Mouse (Mus musculus) natural killer cell, adult 2 months (primary cell): Measurements from ENCODE around the gene Adgrg3.
"Not testable (repeated sequence)": the region's sequence is repeated elsewhere in the genome, so short reads cannot be mapped to it uniquely, and the experiment has no call there.

Source experiments
- DNase-seq, 2 experiments: peaks; one replicate each; pipeline ENCODE4 v3.0.0; 2022; ENCODE audit warnings: low spot score in 2 of 2

The Adgrg3 gene

DNA sequence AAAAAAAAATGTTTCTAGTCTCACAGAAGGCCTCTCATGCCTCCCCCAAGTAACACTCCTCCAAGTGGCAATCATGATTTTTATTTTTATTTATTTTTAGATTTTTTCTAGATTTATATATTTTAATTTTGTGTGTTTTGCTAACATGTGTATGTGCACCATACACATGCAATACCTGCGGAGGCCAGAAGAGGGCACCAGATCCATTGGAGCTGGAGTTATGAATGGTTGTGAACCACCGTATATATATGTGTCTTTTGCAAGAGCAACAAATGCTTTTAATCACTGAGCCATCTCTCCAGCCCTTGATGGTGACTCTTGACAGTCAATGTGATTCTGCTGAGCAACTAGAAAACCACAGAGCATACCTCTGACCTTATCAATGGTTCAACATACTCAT, 7.9 kb downstream of the Adgrg3 start:
- DNase-seq: peak in 1 of 2 experiments; percentile 35

GRCm38 (mm10) chr8:95028391-95028790, 10.9 kb downstream of the Adgrg3 start:
- DNase-seq: not testable (repeated sequence)

GRCm38 (mm10) chr8:95037106-95037925, 19.8 kb downstream of the Adgrg3 start:
- DNase-seq: no peak

GRCm38 (mm10) chr8:95041883-95042784, 24.6 kb downstream of the Adgrg3 start:
- no peak for DNase-seq

DNA sequence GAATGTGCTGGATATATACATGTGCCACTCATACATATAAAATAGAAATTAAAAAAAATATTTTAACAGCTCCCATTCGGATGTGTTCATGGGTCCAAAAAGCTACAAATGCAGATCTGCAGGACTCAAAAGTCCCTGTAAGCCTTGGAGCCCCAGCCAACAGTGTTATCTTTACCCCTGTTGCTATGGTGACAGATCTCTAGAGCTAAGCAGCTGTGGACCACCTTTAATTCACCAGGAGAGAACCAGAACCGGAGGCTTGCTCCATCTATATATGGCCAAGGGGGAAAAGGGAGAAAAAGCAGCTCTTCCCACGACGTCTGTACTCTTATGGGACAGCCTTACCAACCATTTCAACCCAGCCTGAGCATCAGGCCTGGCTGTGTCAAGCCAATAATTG, 27.3 kb downstream of the Adgrg3 start:
- DNase-seq: no peak

GRCm38 (mm10) chr8:95046982-95047381, 29.5 kb downstream of the Adgrg3 start:
- no peak for DNase-seq

GRCm38 (mm10) chr8:95047884-95048680, 30.6 kb downstream of the Adgrg3 start:
- no peak for DNase-seq

GRCm38 (mm10) chr8:95049636-95050035, 32.1 kb downstream of the Adgrg3 start:
- no peak for DNase-seq

GRCm38 (mm10) chr8:95054438-95054837, 36.9 kb downstream of the Adgrg3 start:
- DNase-seq: no peak

DNA sequence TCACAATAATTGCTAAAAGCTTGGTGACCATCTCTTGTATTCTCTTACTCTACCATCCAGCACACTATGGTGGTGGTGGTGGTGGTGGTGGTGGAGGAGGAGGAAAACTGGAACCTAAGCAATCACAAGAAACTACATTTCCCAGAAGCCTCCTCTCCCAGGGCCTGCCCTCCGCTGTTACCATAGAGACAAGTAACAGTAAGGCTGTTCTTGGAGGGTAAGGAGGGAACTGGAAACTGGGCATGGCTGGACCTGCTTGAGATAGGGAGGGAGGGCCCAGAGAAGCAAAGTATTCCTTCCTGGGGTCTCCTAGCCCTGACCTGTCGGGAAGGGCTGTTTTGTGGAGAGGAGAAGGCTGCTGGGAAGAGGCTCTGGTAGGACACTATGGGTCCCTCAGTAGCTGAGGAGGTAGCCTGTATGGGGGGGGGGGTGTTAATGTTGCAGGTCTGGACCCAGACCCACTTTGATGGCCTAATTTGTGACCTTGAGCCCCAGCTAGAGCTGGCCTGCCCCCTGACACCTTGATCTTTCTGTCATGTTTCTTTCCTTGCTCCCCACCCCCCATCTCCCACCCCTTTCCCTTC, 37.5 kb downstream of the Adgrg3 start, which contains the start of gene Drc7:
TSS of gene Drc7 (plus strand) at position 177 of the 584 bp plus-strand sequence.
- DNase-seq: no peak

GRCm38 (mm10) chr8:95056414-95056813, 38.9 kb downstream of the Adgrg3 start:
- no peak for DNase-seq

DNA sequence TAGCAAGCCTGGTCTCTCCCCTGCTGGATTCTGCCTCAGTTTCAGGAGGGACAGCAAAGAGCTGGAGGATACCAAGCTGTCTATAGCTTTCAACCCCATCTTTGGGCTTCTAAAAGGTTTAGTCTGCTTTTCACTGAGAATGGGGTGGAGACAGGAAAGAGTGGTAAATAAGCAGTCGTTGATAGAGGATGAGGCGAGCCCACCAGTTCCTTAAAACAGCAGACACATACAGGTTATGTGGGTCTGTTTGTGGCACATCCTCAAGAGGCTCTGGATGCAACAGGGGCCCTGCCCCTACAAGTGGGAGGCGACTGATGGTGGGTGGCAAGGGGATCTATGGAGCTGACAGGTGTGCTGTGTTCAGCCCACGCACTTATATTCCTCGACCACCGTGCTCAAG, 41.2 kb downstream of the Adgrg3 start:
- no peak for DNase-seq

DNA sequence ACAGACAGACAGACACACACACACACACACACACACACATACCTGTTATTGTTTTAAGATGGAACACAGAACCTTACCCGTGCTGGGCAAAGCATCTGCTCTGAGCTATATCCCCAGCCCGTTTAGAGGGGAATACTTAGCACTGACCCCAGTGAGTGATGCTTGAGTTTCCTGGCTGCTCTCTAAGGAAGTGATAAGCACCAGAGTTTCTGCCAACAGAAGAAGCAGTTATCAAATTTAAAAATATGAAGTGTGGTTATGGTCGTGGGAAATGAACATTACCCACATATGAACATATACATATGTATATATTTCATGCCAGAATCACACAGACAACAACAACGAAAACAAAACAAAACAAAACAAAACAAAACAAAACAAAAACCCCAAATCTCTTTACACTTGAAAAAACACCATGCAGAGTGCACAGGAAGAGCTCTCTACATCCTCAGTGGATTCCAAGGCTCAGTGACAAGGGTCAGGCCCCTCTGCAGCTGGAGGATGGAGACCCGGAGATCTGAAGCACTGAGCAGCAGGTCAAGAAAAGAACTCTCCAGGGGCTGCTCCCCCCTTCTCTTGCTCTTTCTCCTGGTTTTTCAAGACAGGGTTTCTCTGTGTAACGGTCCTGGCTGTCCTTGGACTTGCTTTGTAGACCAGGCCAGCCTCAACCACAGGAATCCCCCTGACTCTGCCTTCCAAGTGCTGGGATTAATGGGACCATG, 42.5 kb downstream of the Adgrg3 start:
- DNase-seq: no peak

- DNase-seq: no peak
Observed at GRCm38 (mm10) chr8:95064531-95064930, 47.0 kb downstream of the Adgrg3 start.

DNA sequence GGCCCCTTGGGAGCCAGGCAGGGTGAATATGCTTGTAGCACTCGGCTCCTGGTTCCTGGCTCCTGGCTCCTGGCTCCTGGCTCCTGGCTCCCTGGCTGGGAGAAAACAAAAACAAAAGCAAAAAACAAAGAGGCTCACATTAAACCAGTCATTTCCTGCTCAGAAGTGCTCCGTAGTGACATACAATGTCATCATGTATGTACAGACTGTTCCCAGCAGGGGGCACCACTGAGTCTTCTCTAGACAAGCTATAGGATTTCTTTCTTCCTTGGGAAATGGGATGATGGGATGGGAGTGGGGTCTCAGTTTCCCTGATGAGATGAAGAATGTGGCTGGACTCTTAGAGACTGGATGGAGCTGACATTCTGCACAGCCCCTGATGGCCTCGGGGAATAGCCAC, 50.1 kb downstream of the Adgrg3 start:
- peak; percentile 68 to 73 for DNase-seq

GRCm38 (mm10) chr8:95075504-95075903, 58.0 kb downstream of the Adgrg3 start:
- no peak for DNase-seq

DNA sequence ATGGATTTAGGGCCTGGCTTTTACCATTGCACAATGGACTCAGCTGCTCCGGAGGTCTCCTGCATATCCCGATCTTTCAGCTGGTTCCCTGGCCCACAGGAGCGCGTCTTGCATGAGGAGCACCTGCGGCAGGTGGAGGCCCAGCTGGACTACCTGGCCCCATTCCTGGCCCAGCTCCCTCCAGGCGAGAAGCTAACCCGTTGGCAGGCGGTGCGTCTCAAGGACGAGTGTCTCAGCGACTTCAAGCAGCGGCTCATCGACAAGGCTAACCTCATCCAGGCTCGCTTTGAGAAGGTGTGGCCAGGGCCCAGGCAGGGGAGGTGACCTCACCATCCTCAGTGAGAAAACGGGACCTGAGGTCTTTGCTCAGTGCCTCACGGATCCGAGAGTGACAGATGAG, 58.7 kb downstream of the Adgrg3 start:
- no peak for DNase-seq

DNA sequence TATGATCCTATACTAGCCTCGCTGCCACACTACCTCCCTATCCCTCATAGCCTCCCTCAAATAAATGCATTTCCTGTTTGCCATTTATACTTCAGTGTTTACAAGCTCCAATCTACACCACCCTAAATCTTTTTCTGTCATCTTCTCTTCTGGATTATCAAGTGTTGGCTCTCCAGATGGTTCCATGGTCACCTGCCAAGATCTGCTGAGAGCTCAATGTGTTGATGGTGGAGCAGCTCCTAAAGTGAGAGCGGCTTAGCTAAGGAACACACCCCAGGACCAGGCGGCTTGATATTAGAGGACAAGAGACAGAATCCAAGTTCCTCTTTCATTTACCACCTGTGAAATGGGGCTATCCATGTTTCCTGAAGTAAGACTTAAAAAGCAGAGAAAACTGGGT, 60.6 kb downstream of the Adgrg3 start:
- DNase-seq: no peak

- no peak for DNase-seq
Observed at GRCm38 (mm10) chr8:95079305-95079704, 61.8 kb downstream of the Adgrg3 start.
